Mouse (Mus musculus) erythroblast, embryonic 14.5 days (primary cell): ENCODE data around the gene Otulin.

ENCODE experiments used
- GATA1 ChIP-seq: IDR thresholded peaks from 2 replicates; pipeline ENCODE4 v1.6.1; 2012; ENCODE audit warnings: low read length, inconsistent platforms, mixed read lengths
- TAL1 ChIP-seq: IDR thresholded peaks from 3 replicates; pipeline ENCODE4 v1.6.1; 2012; ENCODE audit warnings: low read length, inconsistent platforms, mixed read lengths

DNA sequence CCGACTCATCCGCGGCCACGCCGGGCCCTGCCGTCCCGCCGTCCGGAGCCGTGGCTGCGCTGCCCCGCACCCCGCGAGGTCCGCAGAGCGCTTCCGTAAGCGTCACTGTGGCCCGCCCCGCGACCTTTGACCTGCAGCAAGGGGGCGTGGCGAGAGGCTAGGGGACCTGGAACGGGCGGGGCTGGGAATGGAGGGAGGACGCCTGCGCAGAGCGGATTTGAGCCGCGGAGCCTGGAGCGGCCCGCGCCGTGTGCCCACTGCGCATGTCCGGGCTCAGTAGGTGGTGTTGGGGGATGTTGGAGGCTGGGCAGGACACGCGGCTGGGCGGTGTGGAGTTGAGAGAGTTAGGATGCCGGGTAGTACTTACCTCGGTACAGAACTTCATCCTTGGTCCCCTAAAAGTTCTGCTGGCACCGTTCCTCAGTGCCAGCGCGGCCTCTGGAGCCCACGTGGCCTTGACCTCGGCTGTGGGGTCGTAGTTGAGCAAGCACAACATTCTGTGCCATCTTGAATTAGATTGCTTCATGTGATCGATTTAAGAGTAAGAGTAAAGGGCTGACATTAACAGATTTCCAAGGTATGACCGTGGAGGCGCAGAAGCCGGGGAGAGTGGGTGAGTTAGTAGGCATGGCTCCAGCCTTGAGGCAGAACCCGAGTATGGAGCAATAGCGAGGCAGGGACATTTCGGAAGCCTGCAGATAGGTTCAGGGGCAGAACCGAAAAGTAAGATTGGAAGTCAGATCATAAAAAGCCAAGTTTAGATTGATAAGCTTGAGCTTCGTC is at the start of gene Otulin:
- TF ChIP-seq GATA1 (no peak), TAL1 (no peak)
